Mouse (Mus musculus): ENCODE data around the gene G0s2.

The G0s2 gene

GRCm38 (mm10) chr1:193250026-193250425, 23.0 kb downstream of the G0s2 start:
- DNase-seq: no peak

GRCm38 (mm10) chr1:193244235-193244634, 28.8 kb downstream of the G0s2 start:
- DNase-seq: peak; percentile 20

- DNase-seq: no peak
Observed at GRCm38 (mm10) chr1:193243571-193244193, 29.3 kb downstream of the G0s2 start.

- DNase-seq: no peak
Observed at GRCm38 (mm10) chr1:193242863-193243262, 30.2 kb downstream of the G0s2 start.

- DNase-seq: peak; percentile 62
Observed at GRCm38 (mm10) chr1:193242238-193242637, 30.8 kb downstream of the G0s2 start.

- no peak for DNase-seq
Observed at GRCm38 (mm10) chr1:193241436-193241835, 31.6 kb downstream of the G0s2 start.

GRCm38 (mm10) chr1:193238426-193238825, 34.6 kb downstream of the G0s2 start:
- peak; percentile 13 for DNase-seq

- no peak for DNase-seq
Observed at GRCm38 (mm10) chr1:193234930-193235329, 38.1 kb downstream of the G0s2 start.

GRCm38 (mm10) chr1:193234130-193234645, 38.8 kb downstream of the G0s2 start:
- DNase-seq: no peak

- DNase-seq: no peak
Observed at GRCm38 (mm10) chr1:193232732-193233131, 40.3 kb downstream of the G0s2 start.

- DNase-seq: no peak
Observed at GRCm38 (mm10) chr1:193230935-193231334, 42.1 kb downstream of the G0s2 start.

GRCm38 (mm10) chr1:193230531-193230930, 42.5 kb downstream of the G0s2 start:
- no peak for DNase-seq

- DNase-seq: no peak
Observed at GRCm38 (mm10) chr1:193229570-193229969, 43.4 kb downstream of the G0s2 start.

GRCm38 (mm10) chr1:193227537-193227936, 45.5 kb downstream of the G0s2 start:
- DNase-seq: no peak

- no peak for DNase-seq
Observed at GRCm38 (mm10) chr1:193226724-193227522, 46.1 kb downstream of the G0s2 start.

- no peak for DNase-seq
Observed at GRCm38 (mm10) chr1:193226114-193226513, 46.9 kb downstream of the G0s2 start.

- no peak for DNase-seq
Observed at GRCm38 (mm10) chr1:193225531-193225930, 47.5 kb downstream of the G0s2 start.
